Mouse (Mus musculus) neural tube, embryonic 10.5 days (tissue): ENCODE data around the gene Tcl1b2.
"Not testable (repeated sequence)": the region's sequence is repeated elsewhere in the genome, so short reads cannot be mapped to it uniquely, and the experiment has no call there.

ENCODE experiments used
- DNase-seq: peaks from one replicate; pipeline ENCODE4 v3.0.0-alpha.2; 2017; ENCODE audit warnings: low spot score; ENCODE audit errors: extremely low spot score

Gene Tcl1b2

GRCm38 (mm10) chr12:105145714-105146113 is at the start of gene Tcl1b2:
TSS of gene Tcl1b2 (plus strand) at chr12:105146014.
- no peak for DNase-seq

- DNase-seq, result no peak
Measured at GRCm38 (mm10) chr12:105099466-105100044, 46.3 kb upstream of the Tcl1b2 start.

GRCm38 (mm10) chr12:105102901-105103300 is 42.9 kb upstream of the Tcl1b2 start:
- no peak for DNase-seq

GRCm38 (mm10) chr12:105104036-105104435 is 41.8 kb upstream of the Tcl1b2 start:
- peak; percentile 84 for DNase-seq

DNA sequence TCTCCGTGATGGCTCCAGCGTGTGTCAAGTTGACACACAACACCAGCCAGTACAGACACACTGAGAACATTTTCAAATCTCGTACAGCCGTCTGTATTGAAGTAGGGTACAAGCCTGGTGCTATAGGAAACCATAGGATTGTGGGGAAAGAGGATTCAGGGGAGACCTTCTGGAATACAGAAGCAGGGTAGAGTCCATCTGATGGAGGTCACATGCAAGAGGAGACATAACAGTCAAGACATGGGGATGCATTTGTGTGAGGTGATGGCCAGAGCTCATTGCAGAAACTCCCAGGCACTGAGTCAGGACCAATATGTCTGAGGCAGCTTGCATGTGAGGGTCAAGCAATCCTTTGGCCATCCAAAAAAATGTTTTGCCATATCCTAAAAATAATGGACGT is 40.5 kb upstream of the Tcl1b2 start:
- DNase-seq, result no peak

DNA sequence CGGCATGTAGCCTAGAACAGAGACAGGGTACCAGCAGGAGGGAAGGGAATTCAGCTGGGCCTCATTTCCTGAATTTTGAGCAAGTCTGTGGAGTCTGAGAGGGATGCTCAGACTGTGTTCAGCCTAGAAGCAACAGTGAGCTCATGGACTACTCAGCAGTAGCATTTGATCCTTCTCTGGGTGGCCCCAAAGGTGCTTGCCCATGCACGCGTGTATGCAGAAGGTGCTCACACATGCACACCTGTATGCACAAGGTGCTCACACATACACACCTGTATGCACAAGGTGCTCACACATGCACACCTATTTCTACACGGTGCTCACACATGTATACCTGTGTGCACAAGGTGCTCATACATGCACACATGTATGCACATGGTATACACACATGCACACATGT is 37.0 kb upstream of the Tcl1b2 start:
- no peak for DNase-seq

DNA sequence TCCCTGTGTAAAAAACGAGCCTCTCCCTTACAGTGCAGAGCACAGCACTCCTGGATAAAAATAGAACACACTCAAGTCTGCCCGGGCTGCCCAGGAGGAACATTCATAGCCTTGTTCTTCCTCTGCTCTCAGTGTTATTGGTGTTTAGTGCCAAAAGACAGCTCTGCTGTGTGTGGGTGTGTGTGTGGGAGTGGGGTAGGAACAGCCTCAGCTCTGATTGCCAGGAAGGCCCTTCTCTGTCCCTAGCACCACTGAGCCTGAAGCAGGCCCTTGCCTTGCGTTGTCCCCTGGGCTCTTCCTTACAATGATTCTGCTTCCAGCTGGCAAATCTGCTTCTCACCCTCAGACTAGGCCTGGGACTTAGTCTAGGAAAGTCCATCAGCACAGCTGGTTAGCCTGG is 36.4 kb upstream of the Tcl1b2 start:
- no peak for DNase-seq

DNA sequence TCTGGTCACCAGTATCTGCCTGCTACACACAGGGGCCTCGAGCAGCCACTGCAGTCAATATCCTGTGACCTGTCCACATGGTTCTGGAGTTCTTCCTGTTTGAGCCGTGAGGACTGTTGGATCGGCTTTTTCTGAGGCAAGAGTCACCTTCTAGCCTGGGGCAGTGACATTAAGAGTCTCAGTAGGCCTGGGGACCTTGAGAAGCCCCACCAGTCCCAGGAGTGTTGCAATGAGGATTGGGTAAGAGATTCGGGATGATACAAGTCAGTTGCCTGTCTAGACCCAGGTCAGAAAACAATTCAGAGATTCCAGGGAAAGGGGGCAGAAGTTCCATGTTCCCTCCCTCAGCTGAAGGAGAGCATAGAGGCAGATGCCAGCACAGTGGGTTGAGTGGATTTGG is 36.0 kb upstream of the Tcl1b2 start:
- no peak for DNase-seq

GRCm38 (mm10) chr12:105112321-105112988 is 33.4 kb upstream of the Tcl1b2 start:
- no peak for DNase-seq

DNA sequence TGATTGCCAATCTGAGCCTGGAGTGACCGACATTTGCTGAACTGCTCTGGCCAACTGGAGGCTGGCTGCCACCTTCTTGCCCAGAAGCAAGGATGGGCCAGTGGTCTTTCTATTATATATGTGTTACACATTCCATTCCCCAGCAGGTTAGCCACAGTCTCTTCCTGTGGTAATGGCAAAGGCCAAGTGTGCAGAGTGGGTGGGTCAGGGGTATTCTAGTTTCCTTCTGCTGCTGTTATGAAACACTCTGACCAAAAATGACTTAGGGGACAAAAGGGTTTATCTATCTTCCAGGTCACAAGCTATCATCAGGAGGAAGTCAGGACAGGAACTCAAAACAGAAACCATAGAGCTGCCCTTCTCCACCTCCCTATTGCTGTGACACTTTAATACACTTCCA is 29.2 kb upstream of the Tcl1b2 start:
- no peak for DNase-seq

DNA sequence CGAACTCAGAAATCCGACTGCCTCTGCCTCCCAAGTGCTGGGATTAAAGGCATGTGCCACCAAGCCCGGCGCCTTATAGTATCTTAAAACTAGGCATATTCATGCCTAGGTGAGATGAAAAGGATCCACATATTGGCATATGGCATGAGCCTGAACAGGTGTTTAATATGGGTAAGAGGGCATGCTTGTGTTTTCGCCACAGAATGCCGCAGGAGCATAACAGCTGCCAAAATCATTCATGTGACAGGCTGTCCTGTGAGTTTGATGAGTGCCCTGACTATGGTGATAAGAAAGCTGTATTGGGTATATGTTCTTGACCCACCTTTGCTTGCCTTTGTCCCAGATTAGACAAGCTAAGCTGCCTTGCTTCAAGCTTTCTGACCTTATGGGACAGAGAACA is 20.5 kb upstream of the Tcl1b2 start:
- no peak for DNase-seq

DNA sequence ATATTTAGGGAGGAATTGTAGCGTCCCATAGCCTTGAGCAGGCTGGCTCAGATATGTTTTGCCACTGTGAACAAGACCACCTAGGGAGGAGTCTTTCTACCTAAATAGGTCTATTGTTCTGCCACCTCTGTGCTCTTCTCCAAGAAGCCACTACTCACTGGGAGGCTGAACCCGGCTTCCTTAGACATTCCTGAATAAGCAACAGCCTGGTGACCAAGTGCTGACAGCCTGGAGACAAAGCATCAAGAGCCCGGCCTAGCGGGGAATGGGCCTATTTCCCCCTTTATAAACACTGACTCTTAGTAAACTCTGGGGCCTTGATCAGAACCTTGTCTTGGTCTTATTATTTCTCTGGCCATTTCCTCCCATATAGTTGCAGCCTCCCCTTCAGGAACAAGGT is 19.3 kb upstream of the Tcl1b2 start:
- DNase-seq, result no peak

DNA sequence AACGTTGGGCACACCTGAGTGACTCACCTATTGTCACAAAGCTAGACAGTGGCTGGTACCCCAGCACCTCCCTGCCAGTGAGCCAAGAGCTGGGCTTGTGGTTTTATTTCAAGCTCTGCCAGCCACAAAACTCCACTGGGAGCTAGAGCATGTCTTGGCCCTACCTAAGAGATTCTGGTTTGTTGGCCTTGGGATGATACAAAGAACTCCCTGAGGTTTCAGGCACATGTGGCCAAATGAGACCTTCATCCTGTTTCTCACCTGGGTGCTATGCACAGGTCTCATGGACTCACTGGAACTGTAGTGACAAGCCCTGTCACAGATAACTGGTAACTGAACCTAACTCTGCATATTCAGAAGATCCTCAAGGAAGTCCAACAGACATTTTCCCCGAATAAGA is 18.2 kb upstream of the Tcl1b2 start:
- no peak for DNase-seq

DNA sequence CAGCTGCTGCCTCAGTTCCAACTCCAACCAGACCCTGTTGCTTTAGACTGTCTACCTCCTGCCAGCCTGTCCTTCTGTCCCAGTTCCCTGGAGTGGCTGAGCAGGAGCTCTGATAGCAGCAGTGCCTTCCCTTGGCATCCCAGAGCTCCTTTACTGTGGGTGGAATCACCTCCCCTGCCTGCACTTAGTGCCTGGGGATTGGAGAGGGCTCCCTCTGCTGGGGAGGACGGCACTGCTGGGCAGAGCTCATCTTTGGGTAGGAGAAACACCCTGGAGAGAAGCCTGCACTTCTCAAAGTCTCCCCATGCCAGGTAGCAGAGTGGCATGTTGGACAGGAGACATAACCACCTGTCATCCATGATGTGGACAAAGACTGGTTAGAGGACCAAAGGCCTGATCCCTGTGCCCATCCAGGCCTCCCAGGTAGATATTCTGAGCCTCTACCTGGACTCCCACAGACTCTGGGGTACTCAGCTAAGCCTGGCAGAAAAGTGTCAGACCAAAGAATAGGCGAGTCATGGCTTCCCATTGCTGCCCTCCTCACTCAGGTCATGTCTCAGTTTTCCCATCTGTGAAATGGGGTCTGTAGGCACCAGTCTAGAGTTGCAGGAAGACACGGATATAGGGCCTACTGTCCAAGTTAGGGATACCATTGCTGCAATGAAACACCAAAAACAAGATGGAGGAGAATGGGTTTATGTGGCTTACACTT is 16.2 kb upstream of the Tcl1b2 start:
- DNase-seq, result not testable (repeated sequence)

- DNase-seq, result not testable (repeated sequence)
Measured at GRCm38 (mm10) chr12:105134167-105134566, 11.6 kb upstream of the Tcl1b2 start.

DNA sequence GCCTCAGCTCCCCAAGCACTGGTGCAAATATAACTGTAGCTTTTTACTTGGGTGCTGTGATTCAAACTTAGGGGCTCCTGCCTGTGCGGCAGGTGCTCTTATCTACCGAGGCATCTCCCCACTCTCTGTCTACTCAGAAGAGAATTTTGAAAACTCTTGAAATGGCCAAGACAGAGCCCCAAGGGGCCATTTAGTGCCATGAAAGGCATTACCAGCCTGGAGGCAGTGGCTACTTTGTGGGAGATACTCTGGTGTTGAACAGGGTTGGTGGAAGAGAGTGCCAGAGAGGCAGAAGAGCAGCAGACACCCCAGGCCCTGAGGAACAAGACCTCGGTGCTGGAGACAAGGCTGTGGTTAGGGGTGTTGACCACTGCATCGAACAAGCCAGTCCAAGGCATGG is 11.0 kb upstream of the Tcl1b2 start:
- DNase-seq, result not testable (repeated sequence)

GRCm38 (mm10) chr12:105137729-105138128 is 8.1 kb upstream of the Tcl1b2 start:
- DNase-seq, result not testable (repeated sequence)

- DNase-seq, result no peak
Measured at GRCm38 (mm10) chr12:105143096-105143495, 2.7 kb upstream of the Tcl1b2 start.

- not testable (repeated sequence) for DNase-seq
Measured at GRCm38 (mm10) chr12:105144928-105145327, 886 bp upstream of the Tcl1b2 start.

- not testable (repeated sequence) for DNase-seq
Measured at GRCm38 (mm10) chr12:105155286-105155685, 9.5 kb downstream of the Tcl1b2 start.

GRCm38 (mm10) chr12:105158842-105159241 is 13.0 kb downstream of the Tcl1b2 start:
- DNase-seq, result no peak

- no peak for DNase-seq
Measured at GRCm38 (mm10) chr12:105159390-105159789, 13.6 kb downstream of the Tcl1b2 start, which contains the start of gene Tcl1b1. TSS of gene Tcl1b1 (plus strand) at chr12:105159690.

- no peak for DNase-seq
Measured at GRCm38 (mm10) chr12:105166734-105167133, 20.9 kb downstream of the Tcl1b2 start.
